Mouse (Mus musculus) C2C12 (cell line): ENCODE results near the gene Tmem204.

Source experiments
- CEBPB ChIP-seq: IDR thresholded peaks from one replicate; pipeline ENCODE4 v1.6.1; 2011; ENCODE audit warnings: low read depth, mild to moderate bottlenecking, control low read depth, moderate library complexity
- CTCF ChIP-seq: IDR thresholded peaks from one replicate; pipeline ENCODE4 v1.5.1; 2011; ENCODE audit not compliant: control insufficient read depth, insufficient read depth, insufficient read length

GRCm38 (mm10) chr17:25112423-25112810 lies 29.0 kb upstream of the Tmem204 start:
- no peak for TF ChIP-seq CTCF
- TF ChIP-seq CEBPB, result no peak
